Mouse (Mus musculus): Measurements from ENCODE around the gene Susd6. TPM values are rescaled to one million over a fixed set of nuclear protein-coding genes. Genes with fewer than 3 reads are reported as not detected.
"Not testable (repeated sequence)": the region's sequence is repeated elsewhere in the genome, so short reads cannot be mapped to it uniquely, and the experiment has no call there.

Gene Susd6
- total RNA-seq, 2 experiments from 2014 or later: 66.7 to 70.2 TPM

- no peak for DNase-seq
Observed at GRCm38 (mm10) chr12:80813872-80814271, 23.6 kb downstream of the Susd6 start.

DNA sequence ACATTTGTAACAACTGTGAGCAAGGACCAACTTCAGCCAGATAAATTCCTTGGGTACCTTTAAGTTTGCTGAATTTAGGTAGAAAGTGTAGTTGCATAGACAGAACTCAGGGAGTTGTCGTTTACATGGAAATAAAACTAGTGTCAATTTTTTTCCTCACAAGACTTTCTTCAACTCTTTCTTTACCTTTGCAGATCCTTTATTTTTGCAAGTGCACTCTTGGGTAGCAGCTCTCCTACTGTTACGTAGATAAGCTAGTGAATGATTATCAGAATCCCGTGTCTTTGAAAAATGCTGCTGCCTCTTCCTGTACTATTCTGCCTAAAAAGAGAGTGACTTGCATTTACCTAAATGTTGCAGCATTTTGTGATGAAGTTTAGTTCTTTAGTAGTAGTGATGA lies 24.2 kb downstream of the Susd6 start:
- DNase-seq: no peak

GRCm38 (mm10) chr12:80815298-80815697 lies 25.0 kb downstream of the Susd6 start:
- no peak for DNase-seq

DNA sequence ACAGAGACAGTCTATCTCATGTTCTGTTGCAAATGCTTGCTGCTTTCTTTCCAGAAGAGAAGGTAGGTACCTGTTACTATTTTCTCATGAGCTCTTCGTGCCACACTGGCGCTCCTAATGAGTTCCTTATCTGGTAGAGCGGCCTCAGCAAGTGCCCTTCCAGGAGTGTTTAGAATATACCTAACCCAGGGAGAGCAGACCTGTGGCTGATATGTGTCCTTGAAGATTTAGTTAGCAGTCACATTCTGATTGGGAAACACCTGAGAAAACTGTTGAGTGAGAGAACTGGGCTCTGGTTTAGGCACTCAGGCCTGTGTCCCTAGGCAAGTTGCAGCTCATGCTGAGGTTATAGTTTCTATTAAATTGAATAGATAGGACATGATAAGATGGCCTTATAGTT lies 25.6 kb downstream of the Susd6 start:
- DNase-seq: no peak

DNA sequence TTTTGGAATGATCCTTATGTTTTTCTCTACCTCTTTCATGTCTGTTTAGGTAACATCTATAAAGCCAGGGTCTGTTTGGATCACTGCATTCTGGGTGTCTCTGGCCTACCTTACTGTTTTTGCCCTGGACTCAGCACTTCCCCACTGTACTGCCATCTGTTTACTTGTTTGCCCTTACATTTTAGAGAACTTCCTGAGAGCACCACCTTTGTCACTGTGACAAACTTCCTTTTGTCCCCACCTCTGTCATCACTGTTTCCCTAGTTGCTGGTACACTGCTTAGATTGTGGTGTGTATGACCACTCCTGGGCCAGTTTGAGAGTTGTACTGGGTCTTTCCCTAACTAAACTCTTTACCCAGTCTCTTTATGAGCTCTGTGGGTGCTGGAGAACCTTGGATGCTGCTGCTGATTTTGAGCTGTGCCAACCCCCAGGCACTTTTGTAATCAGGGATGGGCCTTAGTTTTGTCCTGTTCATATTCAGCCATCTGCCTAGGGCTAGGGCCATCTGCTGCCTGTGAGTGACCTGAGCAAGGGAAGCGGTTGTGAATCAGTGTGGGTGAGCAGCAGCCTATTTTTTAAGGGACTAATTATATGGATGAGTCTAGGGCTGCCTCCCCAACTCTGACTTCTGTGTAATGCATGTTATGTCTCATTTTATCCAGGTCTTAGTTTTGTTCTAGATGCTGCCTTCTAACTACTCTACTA lies 26.2 kb downstream of the Susd6 start:
- peak in 1 of 2 experiments; percentile 28 for DNase-seq

DNA sequence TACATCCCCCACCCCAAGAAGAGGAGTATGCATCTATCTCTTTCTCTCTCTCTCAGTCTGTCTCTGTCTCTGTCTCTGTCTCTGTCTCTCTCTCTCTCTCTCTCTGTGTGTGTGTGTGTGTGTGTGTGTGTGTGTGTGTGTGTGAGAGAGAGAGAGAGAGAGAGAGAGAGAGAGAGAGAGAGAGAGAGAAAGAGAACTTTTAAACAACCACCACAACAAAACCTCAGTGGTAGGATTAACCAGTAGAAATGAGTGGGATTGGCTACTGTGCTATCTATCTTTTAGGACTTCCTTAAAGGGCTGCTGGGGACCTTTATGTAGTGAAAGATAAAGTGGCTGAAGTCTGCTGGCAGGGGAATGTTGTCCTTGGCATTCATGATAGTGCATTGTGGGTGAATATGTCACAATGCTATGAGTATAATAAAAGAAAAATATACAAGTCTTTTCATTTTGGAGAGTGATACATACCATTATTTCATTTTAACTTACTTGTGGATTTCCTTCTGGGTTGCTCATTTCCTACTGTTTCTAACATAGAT lies 27.5 kb downstream of the Susd6 start:
- no peak for DNase-seq

GRCm38 (mm10) chr12:80819020-80819419 lies 28.7 kb downstream of the Susd6 start:
- DNase-seq: not testable (repeated sequence)

DNA sequence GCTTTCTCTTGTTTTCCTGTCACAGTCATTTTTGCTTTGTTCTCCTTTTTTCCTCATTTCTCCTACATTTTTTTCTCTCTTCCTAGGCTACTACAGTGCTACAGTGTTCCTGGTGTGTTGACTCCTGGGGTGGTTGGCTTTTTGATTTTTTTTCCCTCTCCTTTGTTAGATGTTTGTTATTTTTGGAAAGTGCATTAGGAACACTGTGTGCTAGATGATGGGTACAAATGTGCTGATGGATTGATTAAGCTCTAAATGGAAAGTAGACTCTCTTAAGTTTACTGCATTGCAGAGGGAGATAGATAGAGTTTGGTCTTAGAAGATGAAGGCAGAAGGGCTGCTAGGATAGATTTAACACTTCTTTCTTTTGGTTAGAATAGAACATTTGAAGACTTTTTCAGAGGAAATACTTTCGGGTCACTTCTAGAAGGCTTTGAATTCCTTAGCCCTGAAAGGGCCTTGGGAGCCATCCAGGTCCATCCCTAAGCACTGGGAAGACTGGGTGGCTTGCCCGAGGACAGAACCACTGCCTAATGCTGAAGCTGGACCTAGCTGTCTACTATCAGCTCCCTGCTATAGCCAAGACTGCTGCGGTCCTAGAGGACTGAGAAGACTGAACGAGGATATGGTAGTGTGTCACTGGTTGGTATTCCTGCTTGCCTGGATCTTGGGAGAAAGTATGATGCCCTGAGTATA lies 31.1 kb downstream of the Susd6 start:
- no peak for DNase-seq

- no peak for DNase-seq
Observed at GRCm38 (mm10) chr12:80822533-80822932, 32.2 kb downstream of the Susd6 start.

DNA sequence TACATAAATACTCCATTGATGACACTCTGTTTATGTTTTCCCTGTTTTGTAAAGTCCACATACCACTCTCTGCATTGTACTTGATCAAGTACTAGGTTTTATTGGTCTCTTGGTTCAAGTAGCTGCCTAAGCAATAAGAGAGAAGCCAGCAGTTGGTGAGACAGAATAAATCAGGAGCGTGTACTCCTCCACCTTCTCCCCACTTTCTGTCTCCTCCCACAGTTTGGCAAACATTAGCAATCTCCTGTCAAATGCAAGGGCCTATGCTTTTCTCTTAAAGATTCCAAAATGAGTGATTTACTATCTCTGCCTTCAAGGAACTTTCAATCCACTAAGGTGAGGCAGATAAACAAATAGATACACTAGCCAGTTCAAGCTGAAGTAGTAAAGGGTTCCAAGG lies 33.9 kb downstream of the Susd6 start:
- no peak for DNase-seq

- DNase-seq: no peak
Observed at GRCm38 (mm10) chr12:80826423-80826822, 36.1 kb downstream of the Susd6 start.

DNA sequence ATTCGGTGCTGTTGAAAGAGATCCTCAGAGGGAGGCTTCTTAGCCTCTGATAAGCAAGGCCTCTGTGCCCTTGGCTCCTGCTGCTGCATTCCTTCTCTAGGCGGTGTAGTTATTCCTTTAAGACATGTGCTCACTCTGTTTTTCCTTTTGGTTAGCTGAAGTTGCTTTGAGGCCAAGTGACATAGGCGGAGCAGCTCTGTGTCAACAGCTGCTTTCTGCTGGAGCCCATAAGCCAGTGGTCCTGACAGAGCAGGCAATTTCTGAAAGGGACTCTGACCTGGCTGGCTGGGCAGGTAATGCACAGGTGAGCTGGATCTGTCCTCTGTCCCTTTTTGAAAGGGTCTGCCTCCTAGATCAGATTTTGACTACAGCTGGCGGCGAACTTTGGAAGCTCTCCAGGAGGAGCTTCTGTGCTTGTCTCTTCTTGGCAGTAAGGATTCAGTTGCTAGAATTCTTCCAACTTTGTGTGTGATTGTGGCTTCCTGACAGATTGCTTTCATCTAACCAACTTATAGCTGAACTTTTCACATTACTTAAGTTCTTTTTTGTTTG lies 37.2 kb downstream of the Susd6 start:
- no peak for DNase-seq

DNA sequence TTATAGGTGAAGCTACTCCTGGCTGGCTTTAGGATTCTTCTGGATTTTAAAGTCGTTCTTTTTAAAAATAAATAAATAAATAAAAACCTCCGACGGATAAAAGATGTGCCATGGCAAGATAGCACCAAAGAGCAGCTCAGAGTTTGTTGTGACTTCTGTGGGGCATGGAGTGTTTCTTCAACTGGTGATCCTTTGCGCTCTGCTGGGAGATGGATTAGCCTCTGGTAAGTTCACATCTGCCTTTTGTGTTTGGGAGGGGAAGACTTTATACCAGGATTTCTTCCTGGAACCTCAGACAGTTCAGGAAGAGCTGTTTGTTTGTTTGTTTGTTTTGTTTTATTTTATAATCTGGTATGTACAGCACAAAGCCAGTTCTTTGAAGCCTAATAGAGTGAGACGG lies 37.7 kb downstream of the Susd6 start:
- DNase-seq: no peak

- DNase-seq: no peak
Observed at GRCm38 (mm10) chr12:80828951-80829350, 38.6 kb downstream of the Susd6 start.

- DNase-seq: no peak
Observed at GRCm38 (mm10) chr12:80830211-80830610, 39.9 kb downstream of the Susd6 start.

GRCm38 (mm10) chr12:80830820-80831219 lies 40.5 kb downstream of the Susd6 start:
- DNase-seq: no peak

DNA sequence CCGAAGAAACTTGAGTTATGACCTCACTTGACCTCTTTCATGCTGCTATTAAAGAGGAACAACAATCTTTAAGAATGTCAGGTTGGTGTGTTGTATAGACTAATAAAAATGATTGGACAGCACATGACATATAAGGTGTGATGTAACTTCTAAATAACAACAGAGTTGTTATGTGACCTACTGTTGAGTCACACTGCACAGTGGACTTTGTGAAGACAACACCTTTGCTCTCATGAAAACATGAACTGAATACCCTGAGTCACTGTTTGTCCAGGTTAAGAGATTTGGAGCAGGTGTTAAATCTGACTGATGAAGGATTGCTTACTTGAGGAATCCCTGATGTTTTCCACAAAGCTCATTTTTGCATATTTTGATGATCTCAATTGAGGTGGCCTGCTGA lies 42.0 kb downstream of the Susd6 start:
- no peak for DNase-seq

DNA sequence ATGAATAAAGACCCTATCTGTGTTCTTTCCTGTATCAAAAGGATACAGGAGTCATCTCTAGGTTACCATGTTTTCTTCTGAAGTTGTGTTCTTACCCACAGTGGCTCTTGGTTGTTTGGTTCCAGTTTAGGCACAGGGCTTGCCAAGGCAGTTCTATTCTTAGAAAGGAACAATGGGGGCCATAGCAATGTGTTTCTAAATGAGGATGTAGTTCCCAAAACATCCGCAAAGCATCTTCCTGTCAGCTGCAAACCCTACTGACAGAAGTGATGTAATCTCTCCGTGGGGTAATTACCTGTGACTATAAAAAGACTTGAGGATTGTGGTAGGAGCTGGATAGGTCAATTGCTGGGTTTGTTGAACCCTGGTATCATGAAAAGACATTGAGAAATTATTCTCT lies 43.2 kb downstream of the Susd6 start:
- DNase-seq: no peak

- DNase-seq: no peak
Observed at GRCm38 (mm10) chr12:80834156-80834900, 44.0 kb downstream of the Susd6 start.

DNA sequence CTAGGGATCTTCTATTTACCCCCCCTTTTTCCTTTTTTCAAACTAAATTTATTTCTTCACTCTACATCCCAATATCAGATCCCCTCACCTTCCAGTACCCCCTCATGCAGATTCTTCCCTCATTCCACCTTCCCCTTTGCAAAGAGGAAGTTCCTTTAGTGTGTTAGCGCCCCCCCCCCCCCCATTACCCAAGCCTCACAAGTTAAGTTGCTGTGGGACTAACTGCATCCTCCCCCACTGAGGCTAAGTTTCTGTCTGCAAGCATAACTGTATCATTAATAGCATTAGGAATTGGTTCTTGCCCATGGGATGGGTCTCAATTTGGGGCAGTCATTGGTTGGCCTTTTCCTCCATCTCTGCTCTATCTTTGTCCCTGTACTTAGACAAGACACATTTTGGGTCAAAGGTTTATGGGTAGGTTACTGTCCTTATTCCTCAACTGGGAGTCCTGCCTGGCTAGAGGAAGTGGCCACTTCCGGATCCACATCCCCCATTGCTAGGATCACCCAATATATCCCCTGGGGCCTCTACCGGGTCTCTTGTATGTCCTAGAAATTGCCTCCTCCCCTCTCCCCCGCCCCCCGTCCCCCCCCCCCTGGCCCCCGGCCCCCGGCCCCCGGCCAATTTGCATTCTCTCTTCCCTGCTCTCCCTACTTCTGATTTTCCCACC lies 44.7 kb downstream of the Susd6 start:
- no peak for DNase-seq

- DNase-seq: no peak
Observed at GRCm38 (mm10) chr12:80837614-80838013, 47.3 kb downstream of the Susd6 start.

GRCm38 (mm10) chr12:80838271-80838670 lies 48.0 kb downstream of the Susd6 start:
- DNase-seq: no peak
